Mouse (Mus musculus) limb, embryonic 12.5 days (tissue): ENCODE measurements around the gene Camk2g. TPM values are rescaled to one million over a fixed set of nuclear protein-coding genes. Genes with fewer than 3 reads are reported as not detected.

Experiments used
- ATAC-seq: fragments of 200-750 bp; cut with Nextera tagmentation; 2 replicates; pipeline ENCODE4 v1.8.0; 2017; ENCODE audit warnings: low read depth, moderate TSS enrichment; ENCODE audit not compliant: insufficient number of reproducible peaks, insufficient read depth, low FRiP score, low TSS enrichment
- H3K27ac ChIP-seq: fragments of 300-500 bp; sonication (generic); 2 replicates; pipeline ENCODE4 v1.5.1; 2016; ENCODE audit warnings: mild to moderate bottlenecking, moderate library complexity
- H3K27me3 ChIP-seq: fragments of 300-500 bp; sonication (generic); 2 replicates; pipeline ENCODE4 v1.6.1; 2016; ENCODE audit warnings: mild to moderate bottlenecking, moderate library complexity
- H3K36me3 ChIP-seq: fragments of 300-500 bp; sonication (generic); 2 replicates; pipeline ENCODE4 v1.6.1; 2016; ENCODE audit warnings: mild to moderate bottlenecking, moderate library complexity
- H3K4me1 ChIP-seq: fragments of 300-500 bp; sonication (generic); replicated peaks from 2 replicates; pipeline ENCODE4 v1.6.1; 2016
- H3K4me2 ChIP-seq: fragments of 300-500 bp; sonication (generic); 2 replicates; pipeline ENCODE4 v1.6.1; 2016; ENCODE audit warnings: mild to moderate bottlenecking, moderate library complexity
- H3K4me3 ChIP-seq: fragments of 300-500 bp; sonication (generic); replicated peaks from 2 replicates; pipeline ENCODE4 v1.5.1; 2016; ENCODE audit warnings: mild to moderate bottlenecking
- H3K9ac ChIP-seq: fragments of 300-500 bp; sonication (generic); replicated peaks from 2 replicates; pipeline ENCODE4 v1.6.1; 2016; ENCODE audit warnings: mild to moderate bottlenecking, moderate library complexity
- H3K9me3 ChIP-seq: fragments of 300-500 bp; sonication (generic); 2 replicates; pipeline ENCODE4 v1.6.1; 2016; ENCODE audit warnings: mild to moderate bottlenecking, moderate library complexity
- WGBS: fragments of 180-500 bp; shearing (Covaris S2); methylation state at CpG from one replicate; pipeline ENCODE4 v1.1.7; 2016; 5-methylcytosine and 5-hydroxymethylcytosine counted together
- polyA plus RNA-seq: library from polyadenylated mRNA; unstranded; fragments of >200 nt; fragmentation: Nextera tagmentation; extraction: Ambion mirVana; gene quantifications from 2 replicates; pipeline ENCODE4 v1.2.1, GENCODE M21; 2016

Gene Camk2g
- polyA plus RNA-seq, 1 experiment from 2014 or later: 59.0 TPM

- Histone ChIP-seq H3K4me3 (no peak overlapping the region), H3K9me3 (no peaks in the 10 kb centered on the region), H3K4me1 (peaks cover 11% of the 10 kb centered on the region; the same call in 1 of the 2 replicates), H3K4me2 (no peak overlapping the region), H3K36me3 (no peaks in the 10 kb centered on the region), H3K27me3 (no peaks in the 10 kb centered on the region), H3K27ac (no peak overlapping the region), H3K9ac (no peak overlapping the region)
- no peak for ATAC-seq
- WGBS: 88% methylated on average over 14 of the region's 14 CpGs
Measured at GRCm38 (mm10) chr14:20806116-20806840, 12.4 kb upstream of the Camk2g start.

DNA sequence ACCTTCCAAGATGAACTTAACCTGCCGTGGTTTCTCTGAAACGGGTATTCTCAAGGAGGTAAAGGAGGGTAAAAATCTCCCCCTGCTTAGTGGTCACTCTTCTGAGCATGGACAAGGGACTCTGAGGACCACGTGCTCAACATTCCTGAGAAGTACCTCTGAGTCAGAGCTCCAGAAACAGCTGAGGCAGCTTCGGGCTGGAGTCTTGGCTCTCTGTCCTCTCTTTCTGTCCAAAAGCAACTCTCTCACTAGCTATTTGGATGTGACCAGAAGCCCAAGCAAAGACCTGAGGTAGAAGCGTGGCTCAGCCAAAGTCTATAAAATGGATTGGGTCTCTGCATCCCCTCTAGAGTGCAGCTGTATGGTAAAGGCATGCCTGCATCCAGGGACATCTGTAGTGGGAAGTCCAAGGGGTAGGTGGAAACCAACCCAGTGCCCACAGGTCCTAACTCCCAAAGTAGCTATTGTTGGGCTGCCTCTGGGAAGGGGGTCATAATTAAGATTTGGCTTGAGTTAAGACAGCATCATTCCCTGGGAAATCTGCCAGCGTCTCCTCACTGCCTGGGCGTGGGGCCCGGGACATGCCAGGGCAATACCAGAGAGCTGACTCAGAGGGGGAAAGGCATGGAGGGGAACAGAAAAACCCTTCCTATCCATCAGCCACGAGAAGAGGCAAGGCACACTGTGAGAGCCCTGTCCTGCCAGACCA, 11.2 kb upstream of the Camk2g start:
- WGBS: 76% methylated on average over 9 of the region's 9 CpGs
- H3K36me3 ChIP-seq: no peaks in the 10 kb centered on the region
- peaks cover 21% of the 10 kb centered on the region for H3K4me1 ChIP-seq
- no peak overlapping the region for H3K4me3 ChIP-seq
- H3K27me3 ChIP-seq: no peaks in the 10 kb centered on the region
- no peak overlapping the region for H3K27ac ChIP-seq
- no peaks in the 10 kb centered on the region for H3K9me3 ChIP-seq
- H3K9ac ChIP-seq: no peak overlapping the region
- no peak overlapping the region for H3K4me2 ChIP-seq
- ATAC-seq: no peak

GRCm38 (mm10) chr14:20804481-20804880, 10.6 kb upstream of the Camk2g start:
- Histone ChIP-seq H3K4me3 (no peak overlapping the region), H3K27me3 (no peaks in the 10 kb centered on the region), H3K4me1 (peaks cover 21% of the 10 kb centered on the region), H3K27ac (no peak overlapping the region), H3K4me2 (no peak overlapping the region), H3K9ac (no peak overlapping the region), H3K36me3 (no peaks in the 10 kb centered on the region), H3K9me3 (no peaks in the 10 kb centered on the region)
- 73% methylated on average over 5 of the region's 5 CpGs for WGBS
- no peak; the same call in 1 of the 2 replicates for ATAC-seq

- Histone ChIP-seq H3K27ac (no peak overlapping the region), H3K4me1 (peaks cover 21% of the 10 kb centered on the region)
- WGBS: 3% methylated on average over 7 of the region's 7 CpGs
Measured at GRCm38 (mm10) chr14:20803606-20803938, 9.7 kb upstream of the Camk2g start.

DNA sequence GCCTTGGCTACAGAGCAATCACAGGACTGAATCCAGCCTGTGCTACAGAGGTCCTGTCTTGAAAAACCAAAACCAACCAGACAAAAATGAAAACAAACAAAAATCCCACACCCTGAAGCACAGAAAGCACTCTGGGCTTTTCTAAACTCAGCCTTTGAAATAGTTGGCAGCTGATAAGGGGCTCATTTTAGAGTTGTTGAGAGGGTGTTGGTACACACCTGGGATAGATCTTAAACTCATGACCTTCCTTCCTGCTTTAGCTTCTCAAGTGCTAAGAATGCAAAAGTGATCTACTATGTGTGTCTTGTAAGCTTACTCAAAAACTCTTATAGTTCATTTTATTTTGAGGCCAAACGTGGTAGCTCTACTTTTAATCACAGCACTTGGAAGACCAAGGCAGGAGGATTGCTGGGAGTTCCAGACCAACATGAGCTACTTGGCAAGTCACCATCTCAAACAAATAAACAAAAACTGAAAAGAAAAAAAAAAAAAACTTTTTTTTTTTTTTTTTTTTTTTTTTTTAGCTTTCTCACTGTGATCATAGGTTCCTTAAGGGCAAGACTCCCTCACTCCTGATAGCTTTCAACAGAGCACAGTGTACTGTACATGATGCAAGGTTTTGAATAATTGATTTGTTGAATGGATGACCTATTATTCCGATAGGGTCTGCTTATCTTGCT, 9.2 kb upstream of the Camk2g start:
- no peak overlapping the region for H3K4me3 ChIP-seq
- H3K9me3 ChIP-seq: no peaks in the 10 kb centered on the region
- H3K9ac ChIP-seq: no peak overlapping the region
- 0 out of 2 replicates have a peak, but pooled peaks have one; percentile 48 for ATAC-seq
- H3K4me2 ChIP-seq: no peak overlapping the region
- H3K27me3 ChIP-seq: no peaks in the 10 kb centered on the region
- H3K27ac ChIP-seq: no peak overlapping the region
- 41% methylated on average over 2 of the region's 2 CpGs for WGBS
- H3K36me3 ChIP-seq: no peaks in the 10 kb centered on the region
- peaks cover 21% of the 10 kb centered on the region for H3K4me1 ChIP-seq

More at GRCm38 (mm10) chr14:20803606-20803938, 9.7 kb upstream of the Camk2g start:
- Histone ChIP-seq H3K36me3 (no peaks in the 10 kb centered on the region), H3K27me3 (no peaks in the 10 kb centered on the region), H3K4me2 (no peak overlapping the region), H3K4me3 (no peak overlapping the region), H3K9ac (no peak overlapping the region), H3K9me3 (no peaks in the 10 kb centered on the region)
- 0 out of 2 replicates have a peak, but pooled peaks have one; percentile 34 for ATAC-seq

DNA sequence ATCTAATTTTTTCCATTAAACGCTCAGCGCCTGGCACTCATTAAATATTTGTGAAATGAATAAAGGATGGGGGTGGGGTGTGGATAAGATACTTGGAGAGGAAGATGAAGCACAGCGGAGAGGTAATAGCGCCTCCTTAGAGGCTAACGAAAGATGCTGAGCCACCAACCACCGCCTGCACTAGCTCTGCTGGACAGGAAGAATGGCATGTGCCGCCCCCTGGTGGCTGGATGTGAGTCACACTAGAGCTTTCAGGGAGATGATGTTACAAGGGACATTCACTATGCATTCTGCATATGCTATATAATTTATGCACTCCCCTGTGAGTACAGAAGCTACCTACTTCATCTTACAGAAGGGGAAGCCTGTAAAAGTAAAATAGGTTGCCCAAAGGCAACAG, 4.9 kb upstream of the Camk2g start:
- Histone ChIP-seq H3K36me3 (no peaks in the 10 kb centered on the region), H3K9me3 (no peaks in the 10 kb centered on the region)

DNA sequence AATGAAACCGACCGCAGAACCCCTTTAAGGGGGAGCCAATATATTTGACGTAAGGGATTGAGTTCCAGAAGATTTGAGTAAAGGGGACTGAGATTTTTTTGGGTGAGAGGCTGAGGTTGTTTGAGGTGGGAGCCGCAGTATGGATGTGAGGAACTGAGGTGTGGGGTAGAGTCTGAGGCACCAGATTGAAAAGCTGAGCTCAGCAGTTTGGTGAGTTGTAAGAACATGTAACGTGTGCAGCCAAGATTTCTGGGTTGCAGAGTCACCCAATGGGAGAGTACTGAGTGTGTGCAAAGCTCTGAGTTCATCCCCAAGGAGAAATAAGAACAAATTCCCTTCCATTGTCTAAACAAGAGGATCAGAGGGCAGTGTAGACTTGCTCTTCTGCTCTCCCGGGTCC, 4.4 kb upstream of the Camk2g start:
- no peak for ATAC-seq
- Histone ChIP-seq H3K27me3 (no peaks in the 10 kb centered on the region), H3K4me3 (no peak overlapping the region), H3K4me1 (peaks cover 32% of the 10 kb centered on the region), H3K36me3 (no peaks in the 10 kb centered on the region), H3K4me2 (no peak overlapping the region), H3K9me3 (no peaks in the 10 kb centered on the region), H3K27ac (no peak overlapping the region), H3K9ac (no peak overlapping the region)
- WGBS: 77% methylated on average over 6 of the region's 6 CpGs

More for the DNA sequence above, 4.9 kb upstream of the Camk2g start:
- ATAC-seq: no peak
- H3K4me2 ChIP-seq: no peak overlapping the region
- H3K4me3 ChIP-seq: no peak overlapping the region
- no peak overlapping the region for H3K27ac ChIP-seq
- peaks cover 32% of the 10 kb centered on the region for H3K4me1 ChIP-seq
- H3K9ac ChIP-seq: no peak overlapping the region
- WGBS: 12% methylated on average over 7 of the region's 7 CpGs
- H3K27me3 ChIP-seq: no peaks in the 10 kb centered on the region

GRCm38 (mm10) chr14:20796643-20797042, 2.8 kb upstream of the Camk2g start:
- no peak overlapping the region for H3K9ac ChIP-seq
- H3K4me2 ChIP-seq: no peak overlapping the region
- WGBS: 44% methylated on average over 8 of the region's 8 CpGs
- peaks cover 6% of the 10 kb centered on the region; the same call in 1 of the 2 replicates for H3K36me3 ChIP-seq
- no peaks in the 10 kb centered on the region for H3K27me3 ChIP-seq
- no peaks in the 10 kb centered on the region for H3K9me3 ChIP-seq
- no peak for ATAC-seq
- H3K27ac ChIP-seq: no peak overlapping the region
- no peak overlapping the region for H3K4me3 ChIP-seq
- peaks cover 48% of the 10 kb centered on the region for H3K4me1 ChIP-seq

DNA sequence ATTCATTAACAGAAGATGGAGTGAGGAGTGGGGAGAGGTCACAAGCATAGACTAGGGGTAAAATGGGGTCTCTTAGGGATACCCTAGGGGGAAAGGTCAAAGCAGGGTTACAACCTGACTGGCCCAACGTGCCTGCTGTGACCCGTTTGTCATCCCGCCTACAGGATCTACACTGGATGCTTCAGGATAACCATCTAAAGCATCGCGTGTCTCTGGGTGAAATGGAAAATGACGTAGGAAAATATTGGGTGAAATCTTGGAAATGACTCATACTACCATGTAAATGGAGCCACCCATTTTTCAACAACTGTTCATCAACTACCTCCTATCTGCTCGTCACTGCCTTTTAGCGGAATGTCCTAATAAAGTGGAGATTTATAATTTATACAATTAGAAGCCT, 2.3 kb upstream of the Camk2g start:
- H3K27ac ChIP-seq: no peak overlapping the region
- no peaks in the 10 kb centered on the region for H3K9me3 ChIP-seq
- H3K27me3 ChIP-seq: no peaks in the 10 kb centered on the region
- H3K9ac ChIP-seq: no peak overlapping the region
- peaks cover 49% of the 10 kb centered on the region for H3K4me1 ChIP-seq
- H3K4me3 ChIP-seq: no peak overlapping the region
- ATAC-seq: no peak
- H3K4me2 ChIP-seq: no peak overlapping the region
- WGBS: 77% methylated on average over 8 of the region's 8 CpGs
- H3K36me3 ChIP-seq: peaks cover 10% of the 10 kb centered on the region; the same call in 1 of the 2 replicates

- no peak for ATAC-seq
- no peak overlapping the region for H3K4me3 ChIP-seq
- no peaks in the 10 kb centered on the region for H3K9me3 ChIP-seq
- peaks cover 49% of the 10 kb centered on the region for H3K4me1 ChIP-seq
- 48% methylated on average over 8 of the region's 9 CpGs for WGBS
- peak overlapping the region; percentile 60; the same call in 1 of the 2 replicates for H3K27ac ChIP-seq
- 0 out of 2 replicates have a peak overlapping the region, but pooled peaks have one; percentile 1 for H3K9ac ChIP-seq
- H3K27me3 ChIP-seq: no peaks in the 10 kb centered on the region
- peak overlapping the region; percentile 85; the same call in 1 of the 2 replicates for H3K4me2 ChIP-seq
- H3K36me3 ChIP-seq: peaks cover 16% of the 10 kb centered on the region; the same call in 1 of the 2 replicates
Measured at GRCm38 (mm10) chr14:20795423-20796152, 1.7 kb upstream of the Camk2g start.
